Mouse (Mus musculus) lung, postnatal 0 days (tissue): ENCODE results near the gene Fam3c.

Source experiments
- CTCF ChIP-seq: IDR thresholded peaks from 2 replicates; pipeline ENCODE4 v1.5.1; 2016; ENCODE audit warnings: antibody characterized with exemption, mild to moderate bottlenecking
- EP300 ChIP-seq: IDR thresholded peaks from 2 replicates; pipeline ENCODE4 v1.6.1; 2016; ENCODE audit warnings: antibody characterized with exemption, mild to moderate bottlenecking, control low read depth

GRCm38 (mm10) chr6:22356086-22356507, at the start of gene Fam3c:
- TF ChIP-seq CTCF = peak; percentile 96
- no peak; the same call in 1 of the 2 replicates for TF ChIP-seq EP300
